Mouse (Mus musculus) CH12.LX (cell line): ENCODE data around the gene Imp4. TPM values are rescaled to one million over a fixed set of nuclear protein-coding genes. Genes with fewer than 3 reads are reported as not detected.

Experiments used
- DNase-seq: peaks from one replicate; pipeline ENCODE4 v3.0.0-alpha.2; 2013; ENCODE audit errors: extremely low read depth
- H3K27ac ChIP-seq: 2 replicates; pipeline ENCODE4 v1.5.1; 2012; ENCODE audit warnings: low read depth, mild to moderate bottlenecking, control low read depth, moderate library complexity; ENCODE audit not compliant: insufficient read depth
- H3K27me3 ChIP-seq: replicated peaks from 2 replicates; pipeline ENCODE3; 2012; ENCODE audit warnings: inconsistent platforms
- H3K36me3 ChIP-seq, 2 experiments: replicated peaks in 1 of 2; 2 replicates each; pipeline versions ENCODE3 to v1.6.1; 2012; ENCODE audit warnings: inconsistent platforms in 1 of 2, low read length in 1 of 2, mild to moderate bottlenecking in 1 of 2, mixed read lengths in 1 of 2, moderate library complexity in 1 of 2; ENCODE audit not compliant: control insufficient read depth in 1 of 2, insufficient read depth in 1 of 2
- H3K4me1 ChIP-seq, 2 experiments: 2 replicates each; pipeline ENCODE4 v1.6.1; 2012; ENCODE audit warnings: inconsistent platforms in 1 of 2, moderate library complexity in 1 of 2; ENCODE audit not compliant: insufficient read depth in 2 of 2, control insufficient read depth in 1 of 2
- H3K4me2 ChIP-seq: 2 replicates; pipeline ENCODE4 v1.6.1; 2012; ENCODE audit warnings: low read depth, mild to moderate bottlenecking, control low read depth; ENCODE audit not compliant: poor library complexity, insufficient read depth, severe bottlenecking
- H3K4me3 ChIP-seq, 3 experiments: fragments of 150-350 bp in 1 of 3; sonication (generic) in 1 of 3; replicated peaks in 1 of 3; 2 replicates each; pipeline versions ENCODE3 to v1.5.1; 2011 to 2012; ENCODE audit warnings: low read depth in 2 of 3, low read length in 2 of 3, mild to moderate bottlenecking in 2 of 3, moderate library complexity in 2 of 3, control low read depth in 1 of 3, improper control_type of control experiment in 1 of 3, inconsistent platforms in 1 of 3, mixed read lengths in 1 of 3; ENCODE audit not compliant: poor library complexity in 1 of 3
- H3K79me2 ChIP-seq: replicated peaks from 2 replicates; pipeline ENCODE4 v1.6.1; 2012; ENCODE audit warnings: mild to moderate bottlenecking, moderate library complexity; ENCODE audit not compliant: control insufficient read depth, poor library complexity, insufficient read depth, severe bottlenecking; ENCODE audit errors: extremely low read depth
- H3K9ac ChIP-seq: 2 replicates; pipeline ENCODE4 v1.6.1; 2012; ENCODE audit warnings: low read depth, mild to moderate bottlenecking, control low read depth, moderate library complexity; ENCODE audit not compliant: insufficient read depth
- H3K9me3 ChIP-seq: replicated peaks from 2 replicates; pipeline ENCODE3; 2012; ENCODE audit warnings: low read length, inconsistent platforms, mixed read lengths
- BHLHE40 ChIP-seq: IDR thresholded peaks from 2 replicates; pipeline ENCODE4 v1.6.1; 2011; ENCODE audit warnings: mild to moderate bottlenecking, low read depth, low read length, improper control_type of control experiment
- CHD1 ChIP-seq: IDR thresholded peaks from 2 replicates; pipeline ENCODE4 v1.6.1; 2012; ENCODE audit warnings: low read depth, low read length, improper control_type of control experiment, inconsistent platforms
- CHD2 ChIP-seq: IDR thresholded peaks from 2 replicates; pipeline ENCODE4 v1.6.1; 2011; ENCODE audit warnings: low read length, improper control_type of control experiment
- E2F4 ChIP-seq: IDR thresholded peaks from 2 replicates; pipeline ENCODE4 v1.6.1; 2011; ENCODE audit warnings: low read depth, low read length, improper control_type of control experiment; ENCODE audit not compliant: insufficient replicate concordance
- ELF1 ChIP-seq: IDR thresholded peaks from 2 replicates; pipeline ENCODE4 v1.6.1; 2014; ENCODE audit warnings: low read depth, mild to moderate bottlenecking, inconsistent platforms, low read length, improper control_type of control experiment
- GABPA ChIP-seq: IDR thresholded peaks from 2 replicates; pipeline ENCODE4 v1.6.1; 2012; ENCODE audit warnings: low read depth, low read length, improper control_type of control experiment, inconsistent platforms; ENCODE audit not compliant: insufficient replicate concordance
- HCFC1 ChIP-seq: IDR thresholded peaks from 2 replicates; pipeline ENCODE4 v1.6.1; 2012; ENCODE audit warnings: low read depth, mild to moderate bottlenecking, inconsistent platforms, low read length, improper control_type of control experiment
- IRF4 ChIP-seq: IDR thresholded peaks from 2 replicates; pipeline ENCODE4 v1.6.1; 2014; ENCODE audit warnings: low read depth, mild to moderate bottlenecking, inconsistent platforms, low read length, improper control_type of control experiment
- KAT2A ChIP-seq: IDR thresholded peaks from 2 replicates; pipeline ENCODE4 v1.6.1; 2012; ENCODE audit warnings: low read length, improper control_type of control experiment, inconsistent platforms; ENCODE audit not compliant: insufficient replicate concordance
- MAX ChIP-seq: IDR thresholded peaks from 2 replicates; pipeline ENCODE4 v1.6.1; 2011; ENCODE audit warnings: low read length, improper control_type of control experiment
- MAZ ChIP-seq: IDR thresholded peaks from 2 replicates; pipeline ENCODE4 v1.6.1; 2012; ENCODE audit warnings: low read depth, mild to moderate bottlenecking, inconsistent platforms, low read length, improper control_type of control experiment, moderate library complexity
- MEF2A ChIP-seq: IDR thresholded peaks from 2 replicates; pipeline ENCODE4 v1.6.1; 2014; ENCODE audit warnings: low read depth, mild to moderate bottlenecking, inconsistent platforms, low read length, improper control_type of control experiment, borderline replicate concordance
- MXI1 ChIP-seq: IDR thresholded peaks from 2 replicates; pipeline ENCODE4 v1.6.1; 2011; ENCODE audit warnings: mild to moderate bottlenecking, low read depth, low read length, improper control_type of control experiment
- MYC ChIP-seq: IDR thresholded peaks from 2 replicates; pipeline ENCODE4 v1.6.1; 2011; ENCODE audit warnings: low read depth, mild to moderate bottlenecking, improper control_type of control experiment, low read length
- NELFE ChIP-seq: IDR thresholded peaks from 2 replicates; pipeline ENCODE4 v1.6.1; 2011; ENCODE audit warnings: low read depth, low read length, improper control_type of control experiment
- NRF1 ChIP-seq: IDR thresholded peaks from 2 replicates; pipeline ENCODE4 v1.6.1; 2014; ENCODE audit warnings: low read depth, mild to moderate bottlenecking, inconsistent platforms, low read length, improper control_type of control experiment, moderate library complexity
- POLR2A ChIP-seq: IDR thresholded peaks from 2 replicates; pipeline ENCODE4 v1.6.1; 2011; ENCODE audit warnings: low read depth, mild to moderate bottlenecking, improper control_type of control experiment, low read length
- POLR2AphosphoS2 ChIP-seq: IDR thresholded peaks from 2 replicates; pipeline ENCODE4 v1.6.1; 2011; ENCODE audit warnings: low read depth, low read length, improper control_type of control experiment
- RAD21 ChIP-seq: IDR thresholded peaks from 2 replicates; pipeline ENCODE4 v1.6.1; 2011; ENCODE audit warnings: low read depth, mild to moderate bottlenecking, low read length, improper control_type of control experiment, moderate library complexity
- RCOR1 ChIP-seq: conservative IDR thresholded peaks from 2 replicates; pipeline ENCODE4 v1.6.1; 2012; ENCODE audit warnings: low read depth, mild to moderate bottlenecking, inconsistent platforms, low read length, improper control_type of control experiment
- SIN3A ChIP-seq: IDR thresholded peaks from 2 replicates; pipeline ENCODE4 v1.6.1; 2012; ENCODE audit warnings: low read length, improper control_type of control experiment, inconsistent platforms
- TBP ChIP-seq: conservative IDR thresholded peaks from 2 replicates; pipeline ENCODE4 v1.6.1; 2011; ENCODE audit warnings: low read depth, low read length, improper control_type of control experiment
- TCF12 ChIP-seq: IDR thresholded peaks from 2 replicates; pipeline ENCODE4 v1.6.1; 2014; ENCODE audit warnings: low read depth, mild to moderate bottlenecking, inconsistent platforms, low read length, improper control_type of control experiment
- UBTF ChIP-seq: IDR thresholded peaks from 2 replicates; pipeline ENCODE4 v1.6.1; 2012; ENCODE audit warnings: low read depth, mild to moderate bottlenecking, inconsistent platforms, low read length, improper control_type of control experiment, moderate library complexity
- USF1 ChIP-seq: IDR thresholded peaks from 2 replicates; pipeline ENCODE4 v1.6.1; 2014; ENCODE audit warnings: low read depth, mild to moderate bottlenecking, inconsistent platforms, low read length, improper control_type of control experiment
- USF2 ChIP-seq: conservative IDR thresholded peaks from 2 replicates; pipeline ENCODE4 v1.6.1; 2011; ENCODE audit warnings: low read depth, low read length, improper control_type of control experiment
- ZMIZ1 ChIP-seq: IDR thresholded peaks from 2 replicates; pipeline ENCODE4 v1.6.1; 2012; ENCODE audit warnings: low read depth, mild to moderate bottlenecking, inconsistent platforms, low read length, improper control_type of control experiment
- ZNF384 ChIP-seq: IDR thresholded peaks from 2 replicates; pipeline ENCODE4 v1.6.1; 2012; ENCODE audit warnings: low read depth, low read length, improper control_type of control experiment, inconsistent platforms
- dilution Hi-C: fragments of 300-500 bp; cut with MboI; formaldehyde crosslinking; loops from 2 replicates; pipeline ENCODE4 v1.14.3; 2020; ENCODE audit warnings: low sequenced_read_pairs; ENCODE audit not compliant: extremely low pct_unique_long_range_greater_than_20kb, extremely low pct_ligation_motif_present
- in situ Hi-C: fragments of 300-500 bp; cut with MboI; formaldehyde crosslinking; loops from 3 replicates; pipeline ENCODE4 v1.14.3; 2019; ENCODE audit warnings: low sequenced_read_pairs, low pct_ligation_motif_present, low pct_unique_long_range_greater_than_20kb, mixed read lengths
- polyA plus RNA-seq: library from polyadenylated mRNA; unstranded; fragments of >175 nt; gene quantifications from 2 replicates; pipeline ENCODE4 v1.2.1, GENCODE M21; 2012; ENCODE audit warnings: low read depth; ENCODE audit not compliant: insufficient read length
- total RNA-seq, 2 experiments: library from RNA; depleted of rRNA; stranded (reverse); fragments of 300-350 nt in 1 of 2; fragments of >200 nt in 1 of 2; gene quantifications; 2 replicates each; pipeline ENCODE4 v1.2.3; 2012 to 2014

Gene Imp4
- total RNA-seq (2012; rRNA removed) (107 and 136 TPM in 2 replicates), total RNA-seq (2014; rRNA removed) (91.0 and 105 TPM in 2 replicates), polyA plus RNA-seq (197 and 199 TPM in 2 replicates)

DNA sequence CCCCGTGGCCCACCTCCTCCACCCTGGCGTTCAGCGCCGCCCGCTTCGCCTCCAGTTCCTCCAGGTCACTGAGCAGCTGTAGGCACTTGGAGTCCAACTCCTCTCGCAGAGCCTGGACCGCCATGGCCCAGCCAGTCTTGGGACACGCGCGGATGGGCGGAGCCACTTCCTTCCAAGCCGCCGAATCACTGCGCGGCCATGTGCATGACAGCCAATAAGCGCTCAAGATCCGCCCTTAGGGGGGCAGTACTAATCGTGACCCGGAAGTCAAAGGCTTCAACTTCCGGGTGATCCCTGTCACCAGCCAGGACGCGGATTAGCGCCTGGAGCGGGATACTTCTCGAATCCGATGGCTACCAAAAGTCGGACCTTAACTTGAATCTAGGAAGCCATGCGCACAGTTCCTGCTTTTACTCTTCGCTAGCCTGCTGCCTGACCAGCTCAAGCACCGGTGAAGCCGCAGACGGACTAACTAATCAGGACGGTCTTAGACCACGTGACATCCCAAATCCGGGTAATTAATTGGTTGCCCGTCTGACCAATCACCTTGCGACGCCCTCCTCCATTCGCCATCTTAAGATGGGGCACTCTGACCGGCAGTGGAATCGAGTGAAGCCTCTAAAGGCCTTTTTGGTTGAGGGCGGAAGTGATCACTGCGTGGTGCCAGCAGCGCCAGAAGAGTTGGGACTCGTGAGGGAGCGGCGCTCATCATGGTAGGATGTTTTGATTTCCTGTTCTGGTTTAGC lies at the start of gene Imp4, which contains the start of gene Ccdc115:
Gene Imp4 (plus strand): TSS at position 637 of the 746 bp plus-strand sequence.
Gene Ccdc115 (minus strand): TSS at position 458 of the 746 bp plus-strand sequence.
- peak; percentile 99 for DNase-seq
- 0 out of 2 replicates have a peak, but pooled peaks have one; percentile 2 for TF ChIP-seq MAZ
- TF ChIP-seq MXI1, result peak; percentile 88
- peak; percentile 52; the same call in 1 of the 2 replicates for TF ChIP-seq IRF4
- TF ChIP-seq E2F4, result 0 out of 2 replicates have a peak, but pooled peaks have one; percentile 43
- peak; percentile 88 for TF ChIP-seq NELFE
- no peak for TF ChIP-seq ZNF384
- peak; percentile 73 for TF ChIP-seq TCF12
- TF ChIP-seq ELF1, result peak; percentile 96
- TF ChIP-seq UBTF, result no peak
- peak; percentile 87 for TF ChIP-seq HCFC1
- peak; percentile 74 for TF ChIP-seq POLR2A
- peak; percentile 83 for TF ChIP-seq NRF1
- no peak; the same call in 1 of the 2 replicates for TF ChIP-seq GABPA
- peak; percentile 38; the same call in 1 of the 2 replicates for TF ChIP-seq ZMIZ1
- peak; percentile 28 for TF ChIP-seq BHLHE40
- TF ChIP-seq TBP, result peak; percentile 50; the same call in 1 of the 2 replicates
- TF ChIP-seq KAT2A, result peak; percentile 84; the same call in 1 of the 2 replicates
- TF ChIP-seq MYC, result peak; percentile 87; the same call in 1 of the 2 replicates
- TF ChIP-seq POLR2AphosphoS2, result peak; percentile 74; the same call in 1 of the 2 replicates
- TF ChIP-seq MEF2A, result no peak
- peak; percentile 94 for TF ChIP-seq USF2
- TF ChIP-seq CHD2, result peak; percentile 96
- peak; percentile 94 for TF ChIP-seq RCOR1
- peak; percentile 91 for TF ChIP-seq USF1
- TF ChIP-seq CHD1, result no peak
- TF ChIP-seq RAD21, result no peak
- TF ChIP-seq SIN3A, result peak; percentile 92
- TF ChIP-seq MAX, result peak; percentile 96
- Histone ChIP-seq H3K27me3 (no peaks in the 10 kb centered on the region), H3K79me2 (peaks cover 26% of the 10 kb centered on the region), H3K27ac (peak within 1 kb of the TSS; percentile 61), H3K36me3 (peaks cover 34 to 39% of the 10 kb centered on the region in 2 experiments), H3K4me1 (peaks cover 0 to 43% of the 10 kb centered on the region in 2 experiments), H3K9me3 (no peaks in the 10 kb centered on the region), H3K4me3 (peak within 1 kb of the TSS; percentile 82 to 97 (median 86)), H3K9ac (peak within 1 kb of the TSS; percentile 91), H3K4me2 (peak within 1 kb of the TSS; percentile 97)
- dilution Hi-C loops (no loop called here), in situ Hi-C loops (no loop called here)
